Mouse (Mus musculus) neural tube, embryonic 14.5 days (tissue): ENCODE measurements around the gene Bdkrb2. TPM values are rescaled to one million over a fixed set of nuclear protein-coding genes. Genes with fewer than 3 reads are reported as not detected.

Source experiments
- ATAC-seq: fragments of 200-750 bp; cut with Nextera tagmentation; 2 replicates; pipeline ENCODE4 v1.8.0; 2017; ENCODE audit warnings: low read depth, mild to moderate bottlenecking, moderate TSS enrichment, moderate library complexity
- H3K27ac ChIP-seq: fragments of 300-500 bp; sonication (generic); 2 replicates; pipeline ENCODE4 v1.5.1; 2014; ENCODE audit warnings: low read depth, mild to moderate bottlenecking, control low read depth, low read length, moderate library complexity, mixed read lengths
- H3K27me3 ChIP-seq: fragments of 300-500 bp; sonication (generic); 2 replicates; pipeline ENCODE4 v1.6.1; 2014; ENCODE audit warnings: low read length; ENCODE audit not compliant: control insufficient read depth, insufficient read depth
- H3K36me3 ChIP-seq: fragments of 300-500 bp; sonication (generic); 2 replicates; pipeline ENCODE4 v1.6.1; 2014; ENCODE audit warnings: low read length, mixed read lengths; ENCODE audit not compliant: control insufficient read depth, insufficient read depth
- H3K4me1 ChIP-seq: fragments of 300-500 bp; sonication (generic); 2 replicates; pipeline ENCODE4 v1.6.1; 2014; ENCODE audit warnings: low read length; ENCODE audit not compliant: control insufficient read depth, insufficient read depth
- H3K4me2 ChIP-seq: fragments of 300-500 bp; sonication (generic); 2 replicates; pipeline ENCODE4 v1.6.1; 2014; ENCODE audit warnings: mild to moderate bottlenecking, low read depth, low read length, control low read depth
- H3K4me3 ChIP-seq: fragments of 300-500 bp; sonication (generic); 2 replicates; pipeline ENCODE4 v1.5.1; 2014; ENCODE audit warnings: low read depth, low read length, control low read depth, mixed read lengths
- H3K9ac ChIP-seq: fragments of 300-500 bp; sonication (generic); replicated peaks from 2 replicates; pipeline ENCODE4 v1.6.1; 2014; ENCODE audit warnings: low read depth, mild to moderate bottlenecking, control low read depth, low read length, mixed read lengths
- H3K9me3 ChIP-seq: fragments of 300-500 bp; sonication (generic); 2 replicates; pipeline ENCODE4 v1.6.1; 2016; ENCODE audit warnings: low read length; ENCODE audit not compliant: control insufficient read depth
- WGBS: fragments of 180-500 bp; shearing (Covaris S2); extraction: QIAGEN DNeasy Blood & Tissue Kit; methylation state at CpG from one replicate; pipeline ENCODE4 v1.1.7; 2014; 5-methylcytosine and 5-hydroxymethylcytosine counted together
- polyA plus RNA-seq: library from polyadenylated mRNA; unstranded; fragments of >200 nt; fragmentation: Nextera tagmentation; extraction: Ambion mirVana; gene quantifications from 2 replicates; pipeline ENCODE4 v1.2.1, GENCODE M21; 2014

Gene Bdkrb2
- polyA plus RNA-seq, 1 experiment from 2014 or later = 0.43 TPM

DNA sequence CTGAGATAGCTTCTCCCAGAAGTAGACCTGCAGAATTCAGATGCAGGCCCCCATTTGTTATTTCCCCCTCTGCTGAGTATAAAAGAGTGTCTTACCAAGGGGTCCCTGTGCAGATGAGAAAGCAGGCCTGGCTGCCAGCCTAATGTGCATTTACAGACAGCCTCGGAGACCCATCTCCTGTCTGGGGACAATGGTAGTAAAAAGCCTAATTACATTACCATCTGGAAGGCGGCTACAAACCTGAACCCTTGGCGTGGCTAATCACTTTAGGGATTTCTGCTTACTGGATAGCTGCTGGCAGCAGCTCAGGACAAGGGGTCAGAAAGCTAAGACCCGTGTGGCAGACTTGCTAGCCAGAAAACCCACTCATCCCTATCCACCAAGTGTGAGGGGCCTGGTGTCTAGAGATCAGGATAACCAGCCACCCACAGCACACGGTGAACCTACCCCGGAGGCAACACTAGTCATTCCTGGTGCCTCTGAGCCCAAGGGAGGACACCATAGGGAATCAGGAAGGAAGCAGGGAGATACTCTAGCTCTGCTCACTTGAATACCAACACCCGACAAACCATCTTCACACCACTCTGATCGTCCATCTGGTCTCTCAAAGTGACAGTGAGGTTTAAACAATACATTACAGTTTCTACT lies 31.2 kb upstream of the Bdkrb2 start:
- ATAC-seq = peak; percentile 45; the same call in 1 of the 2 replicates
- no peaks in the 10 kb centered on the region for H3K9me3 ChIP-seq
- 18% methylated on average over 8 of the region's 8 CpGs for WGBS
- no peak overlapping the region for H3K4me3 ChIP-seq
- no peaks in the 10 kb centered on the region for H3K36me3 ChIP-seq
- peaks cover 8% of the 10 kb centered on the region for H3K4me1 ChIP-seq
- no peak overlapping the region for H3K4me2 ChIP-seq
- peak overlapping the region; percentile 66 for H3K27ac ChIP-seq
- H3K27me3 ChIP-seq = no peaks in the 10 kb centered on the region
- no peak overlapping the region for H3K9ac ChIP-seq

- Histone ChIP-seq H3K9me3 (no peaks in the 10 kb centered on the region), H3K4me3 (no peak overlapping the region), H3K4me1 (peaks cover 8% of the 10 kb centered on the region), H3K9ac (no peak overlapping the region), H3K27ac (no peak overlapping the region), H3K36me3 (no peaks in the 10 kb centered on the region), H3K4me2 (no peak overlapping the region), H3K27me3 (no peaks in the 10 kb centered on the region)
- no peak for ATAC-seq
- WGBS = 89% methylated on average over 4 of the region's 4 CpGs
Observed at GRCm38 (mm10) chr12:105534842-105535241, 28.2 kb upstream of the Bdkrb2 start.

- H3K27me3 ChIP-seq = no peaks in the 10 kb centered on the region
- H3K9me3 ChIP-seq = no peaks in the 10 kb centered on the region
- no peak overlapping the region for H3K9ac ChIP-seq
- H3K4me3 ChIP-seq = no peak overlapping the region
- H3K4me2 ChIP-seq = no peak overlapping the region
- peaks cover 8% of the 10 kb centered on the region for H3K4me1 ChIP-seq
- H3K27ac ChIP-seq = no peak overlapping the region
- no peak for ATAC-seq
- 76% methylated on average over 13 of the region's 13 CpGs for WGBS
- H3K36me3 ChIP-seq = no peaks in the 10 kb centered on the region
Observed at GRCm38 (mm10) chr12:105535968-105536760, 26.9 kb upstream of the Bdkrb2 start.

DNA sequence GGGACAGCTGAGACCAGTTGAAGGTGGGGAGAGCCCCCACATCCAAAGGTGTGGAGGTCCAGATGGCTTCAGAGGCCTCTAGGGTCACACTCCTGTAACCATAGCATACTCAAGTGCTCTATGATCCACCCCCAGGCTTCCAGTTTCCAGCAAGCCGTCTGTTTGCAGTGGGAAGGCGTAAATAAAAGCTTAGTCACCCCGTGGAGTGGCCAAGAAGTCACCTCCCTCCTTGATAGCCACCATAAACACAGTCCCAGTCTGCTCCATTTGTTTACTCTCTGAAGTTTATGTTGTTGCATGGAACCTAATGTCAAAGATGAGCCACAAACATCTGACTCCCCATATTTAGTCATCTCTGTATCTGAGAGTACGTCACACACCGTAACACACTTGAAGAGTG lies 25.9 kb upstream of the Bdkrb2 start:
- 48% methylated on average over 5 of the region's 5 CpGs for WGBS
- no peaks in the 10 kb centered on the region; the same call in 1 of the 2 replicates for H3K4me1 ChIP-seq
- no peak for ATAC-seq

GRCm38 (mm10) chr12:105539649-105540048 lies 23.4 kb upstream of the Bdkrb2 start:
- H3K27ac ChIP-seq = no peak overlapping the region
- H3K36me3 ChIP-seq = no peaks in the 10 kb centered on the region
- H3K9ac ChIP-seq = no peak overlapping the region
- WGBS = 96% methylated on average over 10 of the region's 10 CpGs
- H3K27me3 ChIP-seq = no peaks in the 10 kb centered on the region
- no peaks in the 10 kb centered on the region for H3K4me1 ChIP-seq
- H3K4me2 ChIP-seq = no peak overlapping the region
- ATAC-seq = no peak
- H3K9me3 ChIP-seq = no peaks in the 10 kb centered on the region
- no peak overlapping the region for H3K4me3 ChIP-seq

More for the DNA sequence above, 25.9 kb upstream of the Bdkrb2 start:
- no peak overlapping the region for H3K4me3 ChIP-seq
- no peaks in the 10 kb centered on the region for H3K36me3 ChIP-seq
- H3K4me2 ChIP-seq = no peak overlapping the region
- H3K27me3 ChIP-seq = no peaks in the 10 kb centered on the region
- no peaks in the 10 kb centered on the region for H3K9me3 ChIP-seq
- H3K27ac ChIP-seq = no peak overlapping the region
- no peak overlapping the region for H3K9ac ChIP-seq

DNA sequence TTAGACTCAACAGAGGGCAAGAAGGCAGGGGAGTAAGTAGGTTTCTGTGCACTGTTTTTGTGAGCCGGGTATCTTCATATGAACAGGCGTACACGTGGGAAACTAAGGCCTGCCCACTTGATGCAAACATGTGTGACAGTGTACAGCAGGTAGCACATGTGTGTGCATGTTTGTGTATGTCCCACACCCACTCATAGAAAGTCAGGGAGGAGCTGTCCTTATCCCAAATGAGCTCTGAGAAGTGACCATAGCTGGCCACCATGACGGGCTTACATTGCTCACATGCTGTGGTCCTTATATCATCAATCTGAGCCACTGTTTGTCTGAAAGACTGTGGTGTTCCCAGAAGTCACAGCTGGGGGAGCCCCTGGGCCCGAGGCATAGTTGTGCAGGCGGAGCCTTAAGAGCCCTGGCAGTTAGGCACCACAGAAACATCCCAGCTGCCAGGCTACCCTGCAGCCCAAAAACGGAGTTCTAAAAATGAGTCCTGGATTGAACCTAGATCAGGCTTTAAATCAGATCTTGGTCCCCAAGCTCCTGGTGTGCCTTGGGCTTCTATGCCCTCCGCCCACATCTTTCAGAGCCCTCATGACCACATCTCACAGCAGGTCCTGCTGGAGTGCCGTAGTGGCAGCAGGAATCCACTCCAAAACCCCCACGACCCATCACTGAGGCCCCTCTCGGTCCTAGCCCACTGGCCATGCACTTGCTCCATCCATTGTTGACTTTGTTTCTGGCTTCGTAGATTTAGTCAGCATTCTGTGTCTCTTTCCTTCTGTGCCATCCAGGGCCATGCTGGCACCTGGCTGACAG lies 21.2 kb upstream of the Bdkrb2 start:
- H3K9me3 ChIP-seq = no peaks in the 10 kb centered on the region

DNA sequence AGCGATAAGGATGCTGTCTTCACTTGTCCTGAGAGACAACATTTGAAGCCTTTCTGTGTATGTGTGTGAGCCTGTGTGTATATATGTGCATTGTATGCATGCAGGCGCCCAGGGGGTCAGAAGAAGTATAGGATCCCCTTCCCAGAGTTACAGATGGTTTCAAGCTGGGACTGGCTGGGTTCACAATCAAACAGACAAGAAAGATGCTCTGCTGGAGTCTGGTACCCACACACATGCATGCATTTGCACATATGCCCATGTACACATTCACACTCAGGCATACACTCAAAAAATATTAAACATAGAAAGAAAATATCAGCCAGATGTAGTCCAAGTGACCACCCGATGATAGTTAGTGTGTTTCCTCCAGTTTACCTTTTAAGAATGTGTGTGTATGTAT lies 20.5 kb upstream of the Bdkrb2 start:
- Histone ChIP-seq H3K27me3 (no peaks in the 10 kb centered on the region), H3K27ac (no peak overlapping the region), H3K9me3 (no peaks in the 10 kb centered on the region), H3K9ac (no peak overlapping the region), H3K4me2 (no peak overlapping the region), H3K36me3 (no peaks in the 10 kb centered on the region), H3K4me1 (peaks cover 4% of the 10 kb centered on the region; the same call in 1 of the 2 replicates), H3K4me3 (no peak overlapping the region)
- no peak for ATAC-seq
- WGBS = 96% methylated on average over 3 of the region's 3 CpGs

More for the DNA sequence above, 21.2 kb upstream of the Bdkrb2 start:
- no peak overlapping the region for H3K27ac ChIP-seq
- WGBS = 78% methylated on average over 12 of the region's 12 CpGs
- no peaks in the 10 kb centered on the region for H3K27me3 ChIP-seq
- ATAC-seq = no peak
- H3K36me3 ChIP-seq = no peaks in the 10 kb centered on the region
- H3K4me2 ChIP-seq = no peak overlapping the region
- no peak overlapping the region for H3K9ac ChIP-seq
- no peak overlapping the region for H3K4me3 ChIP-seq
- H3K4me1 ChIP-seq = peaks cover 4% of the 10 kb centered on the region; the same call in 1 of the 2 replicates

- Histone ChIP-seq H3K9me3 (no peaks in the 10 kb centered on the region), H3K9ac (no peak overlapping the region), H3K27ac (no peak overlapping the region), H3K4me1 (peaks cover 4% of the 10 kb centered on the region; the same call in 1 of the 2 replicates), H3K4me2 (no peak overlapping the region), H3K27me3 (no peaks in the 10 kb centered on the region), H3K36me3 (no peaks in the 10 kb centered on the region), H3K4me3 (no peak overlapping the region)
- ATAC-seq = no peak
- 80% methylated on average over 8 of the region's 8 CpGs for WGBS
Observed at GRCm38 (mm10) chr12:105543176-105543575, 19.9 kb upstream of the Bdkrb2 start.
